Mouse (Mus musculus) heart, postnatal 0 days (tissue): ENCODE measurements around the gene Anks6. TPM values are rescaled to one million over a fixed set of nuclear protein-coding genes. Genes with fewer than 3 reads are reported as not detected.

Experiments used
- ATAC-seq: fragments of 200-750 bp; cut with Nextera tagmentation; 2 replicates; pipeline ENCODE4 v1.8.0; 2017; ENCODE audit warnings: low read depth, moderate number of reproducible peaks, moderate library complexity; ENCODE audit not compliant: insufficient read depth
- DNase-seq: peaks from one replicate; pipeline ENCODE4 v3.0.0-alpha.2; 2016; ENCODE audit warnings: low spot score
- H3K27ac ChIP-seq: fragments of 300-500 bp; sonication (generic); 2 replicates; pipeline ENCODE4 v1.5.1; 2014; ENCODE audit warnings: low read depth, mild to moderate bottlenecking
- H3K27me3 ChIP-seq: fragments of 300-500 bp; sonication (generic); 2 replicates; pipeline ENCODE4 v1.6.1; 2014; ENCODE audit warnings: low read length, mixed read lengths; ENCODE audit not compliant: control insufficient read depth, insufficient read depth
- H3K36me3 ChIP-seq: fragments of 300-500 bp; sonication (generic); replicated peaks from 2 replicates; pipeline ENCODE4 v1.6.1; 2014; ENCODE audit warnings: low read length, mixed read lengths; ENCODE audit not compliant: control insufficient read depth, insufficient read depth
- H3K4me1 ChIP-seq: fragments of 300-500 bp; sonication (generic); 2 replicates; pipeline ENCODE4 v1.6.1; 2014; ENCODE audit warnings: antibody characterized with exemption; ENCODE audit not compliant: control insufficient read depth, insufficient read depth
- H3K4me2 ChIP-seq: fragments of 300-500 bp; sonication (generic); 2 replicates; pipeline ENCODE4 v1.6.1; 2014; ENCODE audit warnings: low read depth, mild to moderate bottlenecking, low read length, moderate library complexity
- H3K4me3 ChIP-seq: fragments of 300-500 bp; sonication (generic); 2 replicates; pipeline ENCODE4 v1.5.1; 2014; ENCODE audit warnings: low read depth, low read length
- H3K9ac ChIP-seq: fragments of 300-500 bp; sonication (generic); replicated peaks from 2 replicates; pipeline ENCODE4 v1.6.1; 2014; ENCODE audit warnings: low read depth, low read length, mixed read lengths
- H3K9me3 ChIP-seq: fragments of 300-500 bp; sonication (generic); replicated peaks from 2 replicates; pipeline ENCODE4 v1.6.1; 2016; ENCODE audit warnings: low read length; ENCODE audit not compliant: control insufficient read depth
- CTCF ChIP-seq: IDR thresholded peaks from 2 replicates; pipeline ENCODE4 v1.5.1; 2016; ENCODE audit warnings: antibody characterized with exemption, control low read depth, low read depth
- EP300 ChIP-seq: IDR thresholded peaks from 2 replicates; pipeline ENCODE4 v1.6.1; 2016; ENCODE audit warnings: antibody characterized with exemption, low read depth
- WGBS: fragments of 180-500 bp; shearing (Covaris S2); extraction: QIAGEN DNeasy Blood & Tissue Kit; methylation state at CpG from one replicate; pipeline ENCODE4 v1.1.7; 2014; 5-methylcytosine and 5-hydroxymethylcytosine counted together
- polyA plus RNA-seq: library from polyadenylated mRNA; unstranded; fragments of >200 nt; fragmentation: Nextera tagmentation; extraction: Ambion mirVana; gene quantifications from 2 replicates; pipeline ENCODE4 v1.2.1, GENCODE M21; 2015
- total RNA-seq: library from RNA; depleted of rRNA; stranded (reverse); fragments of >200 nt; gene quantifications from 2 replicates; pipeline ENCODE4 v1.2.3, GENCODE M21; 2014; ENCODE audit warnings: low replicate concordance

The Anks6 gene
- total and polyA plus RNA-seq, 2 experiments from 2014 or later, result 0.86 to 0.99 TPM

DNA sequence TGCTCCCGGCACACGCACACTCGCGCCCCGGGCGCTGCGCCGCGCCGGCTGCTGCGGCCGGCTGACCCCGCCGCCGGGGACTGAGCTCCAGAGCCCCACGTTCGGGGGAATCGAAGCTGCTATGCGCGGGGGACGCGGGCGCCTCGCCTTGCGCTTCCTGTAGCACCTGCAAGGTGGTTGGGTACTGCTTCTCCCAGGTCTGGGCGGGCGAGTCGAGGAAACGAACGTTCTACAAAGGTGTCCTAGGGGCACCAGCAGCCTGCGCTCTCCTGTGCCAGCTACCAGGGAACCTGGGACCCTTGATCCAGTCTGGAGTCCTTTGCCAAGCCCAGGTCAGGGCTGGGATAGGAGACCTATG is 65.3 kb downstream of the Anks6 start:
- Histone ChIP-seq H3K4me3 (peak overlapping the region; percentile 46), H3K36me3 (no peaks in the 10 kb centered on the region), H3K27ac (no peak overlapping the region), H3K4me1 (no peaks in the 10 kb centered on the region), H3K9me3 (no peaks in the 10 kb centered on the region), H3K4me2 (peak overlapping the region; percentile 75), H3K27me3 (peaks cover 68% of the 10 kb centered on the region), H3K9ac (no peak overlapping the region)
- ATAC-seq, result no peak
- DNase-seq, result no peak
- TF ChIP-seq CTCF, result no peak
- TF ChIP-seq EP300, result no peak
- WGBS, result under 1% methylated on average over 30 of the region's 31 CpGs

DNA sequence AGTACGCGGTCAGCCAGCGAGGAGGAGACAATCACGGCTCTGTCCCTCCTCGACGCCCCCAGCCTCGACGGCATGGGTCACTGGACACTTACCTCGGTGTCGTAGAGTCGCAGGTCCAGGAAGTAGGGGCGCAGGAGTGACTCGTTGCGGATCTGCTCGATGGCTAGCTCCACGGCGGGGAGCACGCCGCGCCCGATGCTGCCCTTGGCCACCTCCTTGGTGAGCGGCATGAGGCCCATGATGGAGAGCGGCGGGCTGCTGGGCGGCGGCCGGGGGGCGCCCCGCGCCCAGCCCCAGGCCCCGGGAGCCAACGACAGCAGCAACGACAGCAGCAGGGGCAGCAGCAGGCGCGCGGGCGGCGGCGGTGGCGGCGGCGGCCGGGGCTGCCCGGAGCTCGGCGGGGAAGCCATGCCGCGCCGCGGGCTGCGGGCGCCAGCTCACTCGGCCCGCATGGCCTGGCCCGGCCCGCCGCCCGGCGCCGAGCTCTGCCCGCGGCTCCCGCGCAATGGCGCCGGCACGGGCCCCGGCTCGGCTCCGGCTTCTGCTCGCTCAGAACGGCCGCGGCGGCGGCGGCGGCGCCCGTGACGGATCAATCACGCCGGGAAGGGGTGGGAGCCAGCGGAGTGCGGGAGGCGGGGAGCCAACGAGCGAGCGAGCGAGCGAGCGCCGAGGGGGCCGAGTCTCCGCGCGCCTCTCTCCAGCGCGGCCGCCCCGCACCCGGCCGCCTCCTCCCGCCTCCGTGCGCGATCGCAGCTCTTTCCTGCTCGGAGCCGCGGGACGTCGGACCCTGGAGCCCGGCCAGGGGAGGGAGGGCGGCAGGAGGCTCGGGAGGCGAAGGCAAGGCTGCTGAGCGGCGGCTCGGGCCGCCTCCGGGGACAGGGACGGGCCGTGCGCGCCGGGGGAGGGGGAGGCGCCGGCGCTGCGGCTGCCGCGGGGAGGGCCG is 65.9 kb downstream of the Anks6 start, which contains the start of gene Gabbr2:
Gene Gabbr2 (minus strand): TSS at position 858 of the 943 bp plus-strand sequence.
- DNase-seq (no peak), ATAC-seq (no peak)
- TF ChIP-seq CTCF, result no peak
- Histone ChIP-seq H3K4me1 (no peaks in the 10 kb centered on the region), H3K4me3 (peak within 1 kb of the TSS; percentile 46), H3K36me3 (no peaks in the 10 kb centered on the region), H3K27me3 (peaks cover 72% of the 10 kb centered on the region), H3K4me2 (peak within 1 kb of the TSS; percentile 75), H3K9ac (no peak within 1 kb of the TSS), H3K27ac (no peak within 1 kb of the TSS), H3K9me3 (no peaks in the 10 kb centered on the region)
- WGBS, result under 1% methylated on average over 94 of the region's 134 CpGs

DNA sequence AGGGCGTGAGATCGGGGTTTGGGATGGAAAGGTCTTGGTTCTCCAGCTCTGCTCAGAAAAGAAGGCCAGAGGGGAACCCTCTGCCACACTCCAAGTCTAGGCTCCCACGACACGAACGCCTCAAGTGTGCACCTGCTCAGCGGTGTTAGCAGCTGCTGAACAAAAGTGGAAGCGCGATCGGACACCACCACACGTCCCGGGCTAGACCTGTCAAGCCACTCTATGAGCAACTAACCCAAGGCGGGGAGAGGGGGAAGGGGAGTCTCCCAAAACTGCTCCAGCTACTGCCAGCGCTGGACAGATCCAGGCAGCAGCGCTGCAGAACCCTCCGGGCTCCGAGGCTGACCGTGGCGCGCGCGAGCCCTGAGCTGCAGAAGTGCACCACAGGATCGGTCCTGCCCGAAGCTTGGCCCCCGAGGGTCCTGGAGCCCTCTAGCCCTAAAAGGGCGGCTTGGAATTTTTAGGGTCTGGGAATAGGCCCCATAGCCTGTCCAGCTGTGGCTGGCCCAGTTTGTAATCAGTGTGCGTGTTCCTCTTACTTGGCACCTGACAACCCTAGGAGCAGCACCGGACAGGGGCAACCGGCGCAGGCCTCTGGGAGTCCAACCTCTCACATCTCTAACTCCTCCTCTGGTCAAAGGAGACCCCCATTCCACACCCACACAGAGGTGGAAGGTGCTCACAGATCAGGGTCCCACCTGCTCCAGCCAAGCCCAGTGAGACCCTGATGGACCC is 66.8 kb downstream of the Anks6 start:
- Histone ChIP-seq H3K36me3 (no peaks in the 10 kb centered on the region), H3K27me3 (peaks cover 74% of the 10 kb centered on the region), H3K4me3 (no peak overlapping the region), H3K4me2 (no peak overlapping the region), H3K9me3 (no peaks in the 10 kb centered on the region), H3K27ac (no peak overlapping the region), H3K4me1 (no peaks in the 10 kb centered on the region), H3K9ac (no peak overlapping the region)
- DNase-seq (no peak), ATAC-seq (no peak)
- 5% methylated on average over 29 of the region's 29 CpGs for WGBS
- no peak for TF ChIP-seq CTCF
- no peak for TF ChIP-seq EP300

DNA sequence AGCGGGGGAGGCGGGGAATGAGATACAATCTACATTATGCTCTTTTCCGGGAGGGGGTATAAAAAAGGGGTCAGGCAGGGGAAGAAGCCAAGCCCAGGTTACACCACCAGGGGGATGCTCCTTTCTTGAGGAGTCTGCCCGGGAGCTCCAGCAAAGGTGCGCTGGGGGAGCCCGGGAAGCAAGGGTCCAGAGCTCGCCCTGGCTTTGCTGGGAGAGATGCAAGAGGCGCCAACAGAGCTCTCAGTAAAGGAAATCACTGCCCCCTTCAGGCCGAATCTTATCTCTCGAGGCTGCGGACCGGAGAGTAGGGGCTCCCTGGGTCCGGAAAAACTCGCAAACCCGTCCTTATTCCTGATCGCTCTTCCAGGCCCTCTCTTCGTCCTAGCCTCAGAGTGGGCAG is 67.4 kb downstream of the Anks6 start:
- no peak overlapping the region for H3K4me2 ChIP-seq
- H3K36me3 ChIP-seq, result no peaks in the 10 kb centered on the region
- H3K9me3 ChIP-seq, result no peaks in the 10 kb centered on the region
- H3K9ac ChIP-seq, result no peak overlapping the region
- ATAC-seq (no peak), DNase-seq (no peak)
- TF ChIP-seq EP300 (no peak), CTCF (peak; percentile 23)
- WGBS, result 4% methylated on average over 17 of the region's 17 CpGs
- H3K4me3 ChIP-seq, result no peak overlapping the region
- peaks cover 74% of the 10 kb centered on the region for H3K27me3 ChIP-seq
- H3K27ac ChIP-seq, result no peak overlapping the region
- no peaks in the 10 kb centered on the region for H3K4me1 ChIP-seq

DNA sequence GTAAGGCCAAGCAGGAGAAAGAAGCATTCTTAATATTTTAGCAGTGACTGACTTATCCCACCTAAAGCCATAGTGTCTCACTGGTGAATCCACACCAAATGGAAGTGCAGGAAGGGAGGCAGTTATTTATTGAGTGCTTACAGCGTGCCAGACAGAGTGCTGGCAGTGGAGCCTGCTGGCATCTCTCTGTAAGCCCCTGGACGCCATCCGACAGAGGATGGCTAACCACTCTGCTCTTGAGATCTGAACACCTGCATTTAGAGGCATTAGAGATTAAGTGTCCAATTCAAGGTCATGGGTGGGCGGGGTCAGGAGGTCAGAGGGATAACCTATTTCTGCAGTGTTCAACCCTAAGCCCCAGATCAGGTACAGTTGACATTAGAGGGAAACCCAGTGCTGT is 68.4 kb downstream of the Anks6 start:
- no peak for DNase-seq
- WGBS, result 53% methylated on average over 4 of the region's 4 CpGs
- Histone ChIP-seq H3K36me3 (no peaks in the 10 kb centered on the region), H3K9ac (no peak overlapping the region), H3K27ac (no peak overlapping the region), H3K27me3 (peaks cover 68% of the 10 kb centered on the region), H3K4me1 (no peaks in the 10 kb centered on the region), H3K4me3 (no peak overlapping the region), H3K9me3 (no peaks in the 10 kb centered on the region), H3K4me2 (no peak overlapping the region)
- ATAC-seq, result no peak
- no peak for TF ChIP-seq CTCF
